Mouse (Mus musculus) induced T-regulatory cell, adult 2 months (primary cell): ENCODE results near the gene Pla2g2f.
A peak's percentile ranks its signal among the peaks of the same experiment; 100 is the strongest.

Experiments used
- DNase-seq: peaks from one replicate; pipeline ENCODE4 v3.0.0-alpha.2; 2012; ENCODE audit warnings: low read depth

Pla2g2f gene

GRCm38 (mm10) chr4:138757416-138757815, at the start of gene Pla2g2f:
Pla2g2f (minus strand) TSS chr4:138757626.
- no peak for DNase-seq

GRCm38 (mm10) chr4:138806920-138807541, 49.6 kb upstream of the Pla2g2f start:
- DNase-seq: no peak

GRCm38 (mm10) chr4:138806160-138806559, 48.7 kb upstream of the Pla2g2f start:
- DNase-seq: no peak

GRCm38 (mm10) chr4:138805248-138805647, 47.8 kb upstream of the Pla2g2f start:
- no peak for DNase-seq

- no peak for DNase-seq
Measured at GRCm38 (mm10) chr4:138802917-138803316, 45.5 kb upstream of the Pla2g2f start.

- no peak for DNase-seq
Measured at GRCm38 (mm10) chr4:138801631-138802030, 44.2 kb upstream of the Pla2g2f start.

- DNase-seq: no peak
Measured at GRCm38 (mm10) chr4:138800134-138800744, 42.8 kb upstream of the Pla2g2f start.

GRCm38 (mm10) chr4:138797217-138797570, 39.8 kb upstream of the Pla2g2f start:
- DNase-seq: no peak

- DNase-seq: no peak
Measured at GRCm38 (mm10) chr4:138796513-138797216, 39.2 kb upstream of the Pla2g2f start.

- DNase-seq: no peak
Measured at GRCm38 (mm10) chr4:138794344-138794743, 36.9 kb upstream of the Pla2g2f start.

- DNase-seq: peak; percentile 3
Measured at GRCm38 (mm10) chr4:138793276-138793675, 35.9 kb upstream of the Pla2g2f start.

- no peak for DNase-seq
Measured at GRCm38 (mm10) chr4:138792599-138792998, 35.2 kb upstream of the Pla2g2f start.

GRCm38 (mm10) chr4:138791452-138791851, 34.0 kb upstream of the Pla2g2f start:
- no peak for DNase-seq

- DNase-seq: no peak
Measured at GRCm38 (mm10) chr4:138788381-138788780, 31.0 kb upstream of the Pla2g2f start.

GRCm38 (mm10) chr4:138786141-138786540, 28.7 kb upstream of the Pla2g2f start:
- no peak for DNase-seq

GRCm38 (mm10) chr4:138785721-138786120, 28.3 kb upstream of the Pla2g2f start:
- DNase-seq: no peak

- no peak for DNase-seq
Measured at GRCm38 (mm10) chr4:138782098-138782497, 24.7 kb upstream of the Pla2g2f start.

- DNase-seq: no peak
Measured at GRCm38 (mm10) chr4:138780300-138780699, 22.9 kb upstream of the Pla2g2f start.

- no peak for DNase-seq
Measured at GRCm38 (mm10) chr4:138777417-138778407, 20.3 kb upstream of the Pla2g2f start.

- DNase-seq: no peak
Measured at GRCm38 (mm10) chr4:138775435-138775834, 18.0 kb upstream of the Pla2g2f start, which contains the start of gene Pla2g2d. Pla2g2d (plus strand) TSS chr4:138775735.

- no peak for DNase-seq
Measured at GRCm38 (mm10) chr4:138772386-138772785, 15.0 kb upstream of the Pla2g2f start.

- DNase-seq: no peak
Measured at GRCm38 (mm10) chr4:138771970-138772369, 14.5 kb upstream of the Pla2g2f start.
